Mouse (Mus musculus) liver, embryonic 12.5 days (tissue): Measurements from ENCODE around the gene Syp. TPM values are rescaled to one million over a fixed set of nuclear protein-coding genes. Genes with fewer than 3 reads are reported as not detected.

Source experiments
- ATAC-seq: fragments of 200-750 bp; cut with Nextera tagmentation; 2 replicates; pipeline ENCODE4 v1.8.0; 2017; ENCODE audit warnings: moderate number of reproducible peaks, mild to moderate bottlenecking, moderate library complexity
- H3K27ac ChIP-seq: fragments of 300-500 bp; sonication (generic); 2 replicates; pipeline ENCODE4 v1.5.1; 2016; ENCODE audit warnings: mild to moderate bottlenecking
- H3K27me3 ChIP-seq: fragments of 300-500 bp; sonication (generic); replicated peaks from 2 replicates; pipeline ENCODE4 v1.6.1; 2016; ENCODE audit warnings: mild to moderate bottlenecking, moderate library complexity
- H3K36me3 ChIP-seq: fragments of 300-500 bp; sonication (generic); 2 replicates; pipeline ENCODE4 v1.6.1; 2016; ENCODE audit warnings: mild to moderate bottlenecking, moderate library complexity
- H3K4me1 ChIP-seq: fragments of 300-500 bp; sonication (generic); 2 replicates; pipeline ENCODE4 v1.6.1; 2016
- H3K4me2 ChIP-seq: fragments of 300-500 bp; sonication (generic); 2 replicates; pipeline ENCODE4 v1.6.1; 2016; ENCODE audit warnings: mild to moderate bottlenecking, moderate library complexity
- H3K4me3 ChIP-seq: fragments of 300-500 bp; sonication (generic); 2 replicates; pipeline ENCODE4 v1.5.1; 2016; ENCODE audit warnings: mild to moderate bottlenecking, moderate library complexity
- H3K9ac ChIP-seq: fragments of 300-500 bp; sonication (generic); 2 replicates; pipeline ENCODE4 v1.6.1; 2016; ENCODE audit warnings: mild to moderate bottlenecking, moderate library complexity
- H3K9me3 ChIP-seq: fragments of 300-500 bp; sonication (generic); replicated peaks from 2 replicates; pipeline ENCODE4 v1.6.1; 2016; ENCODE audit warnings: mild to moderate bottlenecking, moderate library complexity
- WGBS: fragments of 180-500 bp; shearing (Covaris S2); methylation state at CpG from one replicate; pipeline ENCODE4 v1.1.7; 2016; ENCODE audit not compliant: insufficient replicate concordance; 5-methylcytosine and 5-hydroxymethylcytosine counted together
- polyA plus RNA-seq: library from polyadenylated mRNA; unstranded; fragments of >200 nt; fragmentation: Nextera tagmentation; extraction: Ambion mirVana; gene quantifications from 2 replicates; pipeline ENCODE4 v1.2.1, GENCODE M21; 2016

Syp gene
- polyA plus RNA-seq = 0.41 and 0.76 TPM in 2 replicates

DNA sequence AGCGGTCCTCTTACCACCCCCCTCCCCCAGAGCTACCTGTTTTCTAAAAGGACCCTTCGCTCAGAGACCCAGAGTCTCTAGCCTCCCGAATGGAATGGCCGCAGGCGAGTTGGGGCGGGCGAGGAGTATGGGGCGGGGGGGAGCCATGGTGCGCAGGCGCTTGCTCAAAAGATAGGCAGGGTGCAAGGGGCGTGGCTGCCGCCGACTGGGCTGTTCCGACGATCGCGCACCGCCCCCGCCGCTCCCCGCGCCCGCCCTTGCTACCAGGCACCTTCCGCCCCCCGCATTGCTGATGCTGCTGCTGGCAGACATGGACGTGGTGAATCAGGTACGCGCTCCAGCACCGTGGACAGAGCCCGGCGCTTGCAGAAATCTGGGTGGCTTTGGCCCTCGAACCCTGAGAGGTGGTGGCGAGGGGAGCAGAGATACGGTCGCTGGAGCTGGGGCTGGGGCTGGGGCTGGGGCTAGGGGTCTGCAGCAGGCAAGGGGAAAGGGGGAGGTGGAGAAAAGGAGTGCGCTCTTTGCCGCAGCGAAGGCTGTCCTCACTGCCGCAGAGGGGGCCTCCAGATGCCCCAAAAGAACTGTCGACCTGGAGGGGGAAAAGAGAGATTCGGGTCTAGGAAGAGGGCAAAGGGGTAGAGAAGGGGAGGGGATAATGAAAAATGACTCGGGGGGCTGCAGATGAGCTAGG, at the start of gene Syp:
Gene Syp, plus strand, starts transcription at position 71 of the 691 bp plus-strand sequence.
- H3K4me3 ChIP-seq = peak within 1 kb of the TSS; percentile 39
- no peaks in the 10 kb centered on the region for H3K36me3 ChIP-seq
- H3K27me3 ChIP-seq = peaks cover 35% of the 10 kb centered on the region
- ATAC-seq = peak; percentile 88
- no peaks in the 10 kb centered on the region for H3K9me3 ChIP-seq
- no peak within 1 kb of the TSS for H3K27ac ChIP-seq
- 0 out of 2 replicates have a peak within 1 kb of the TSS, but pooled peaks have one; percentile 27 for H3K9ac ChIP-seq
- peaks cover 18% of the 10 kb centered on the region for H3K4me1 ChIP-seq
- peak within 1 kb of the TSS; percentile 66 for H3K4me2 ChIP-seq
- 13% methylated on average over 37 of the region's 42 CpGs for WGBS

DNA sequence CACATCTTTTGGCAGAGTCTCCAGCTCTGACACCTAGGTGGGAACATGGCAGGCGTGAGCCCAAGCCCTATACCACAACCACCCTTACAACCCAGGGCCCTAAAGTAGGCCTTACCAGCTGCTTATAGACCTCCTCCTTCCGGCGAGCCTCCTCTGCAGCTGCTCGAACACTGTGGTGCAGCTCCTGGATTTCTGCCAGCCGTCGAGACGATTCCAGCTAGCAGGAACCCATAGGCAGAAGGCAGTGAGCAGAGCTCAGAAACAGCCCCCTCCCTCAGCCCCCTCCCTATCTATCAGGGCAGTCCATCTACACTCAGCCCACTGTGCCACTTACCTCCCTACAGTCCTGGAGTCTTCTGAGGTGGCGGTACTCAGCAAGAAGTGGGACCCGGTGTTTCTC, 42.9 kb upstream of the Syp start:
- Histone ChIP-seq H3K36me3 (peaks cover 85% of the 10 kb centered on the region), H3K4me2 (no peak overlapping the region), H3K9me3 (no peaks in the 10 kb centered on the region), H3K27me3 (no peaks in the 10 kb centered on the region), H3K4me3 (no peak overlapping the region), H3K4me1 (no peaks in the 10 kb centered on the region), H3K9ac (no peak overlapping the region), H3K27ac (no peak overlapping the region)
- 89% methylated on average over 9 of the region's 9 CpGs for WGBS
- no peak for ATAC-seq

DNA sequence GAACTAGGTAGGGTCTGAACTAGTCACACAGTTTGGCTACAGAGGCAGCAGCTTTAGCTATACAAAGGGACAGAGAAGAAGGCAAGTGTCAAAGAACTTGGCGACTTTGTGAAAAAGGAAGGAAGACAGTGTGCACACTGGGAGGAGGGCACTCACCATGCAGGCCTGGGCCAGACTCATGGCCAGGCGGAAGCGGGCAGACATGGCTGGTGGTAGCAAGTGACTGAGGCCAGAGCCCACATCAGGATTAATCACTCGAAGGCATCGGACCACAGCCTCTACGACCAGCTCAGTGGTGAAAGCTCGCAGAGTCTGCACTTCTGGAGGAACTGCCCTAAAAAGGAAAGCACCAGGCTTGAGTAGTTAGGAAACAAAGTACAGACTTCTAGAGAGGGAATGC, 34.3 kb upstream of the Syp start:
- H3K36me3 ChIP-seq = peaks cover 19% of the 10 kb centered on the region
- no peak overlapping the region for H3K9ac ChIP-seq
- H3K4me3 ChIP-seq = peak overlapping the region; percentile 59; the same call in 1 of the 2 replicates

DNA sequence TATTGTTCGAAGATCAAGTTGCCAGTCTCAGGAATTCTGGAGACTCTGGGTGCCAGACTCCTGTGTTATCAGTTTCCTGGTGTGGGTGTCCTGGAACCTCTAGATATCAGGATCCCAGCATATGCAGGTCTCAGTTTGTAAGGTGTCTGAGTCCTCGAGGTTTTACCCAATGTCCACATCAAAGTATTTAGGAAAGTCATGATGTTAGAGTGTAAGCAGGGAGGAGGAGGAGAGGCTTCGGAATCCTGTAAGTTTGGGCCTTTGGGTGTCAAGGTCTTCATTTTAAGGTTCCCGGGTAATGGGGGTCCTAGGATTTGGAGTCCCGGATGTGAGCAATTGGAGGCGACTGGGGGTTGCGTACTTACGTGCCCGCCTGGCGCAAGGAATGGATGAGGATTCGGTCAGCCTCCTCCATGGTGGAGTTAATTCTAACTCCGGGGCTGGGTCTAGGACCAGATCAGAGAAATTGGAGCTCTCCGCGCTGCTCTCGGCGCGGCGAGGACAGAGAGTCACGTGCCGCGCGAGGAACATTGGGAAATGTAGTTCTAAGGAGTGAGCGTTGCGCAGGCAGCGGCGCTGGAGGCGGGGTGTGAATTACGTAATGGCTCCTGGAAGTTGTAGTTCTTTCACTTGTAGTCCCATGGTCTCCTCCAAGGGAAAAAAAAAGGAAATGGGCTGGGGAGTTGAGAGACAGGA, 33.2 kb upstream of the Syp start, which contains the start of gene Ccdc22:
Gene Ccdc22, minus strand, starts transcription at position 639 of the 696 bp plus-strand sequence.
- Histone ChIP-seq H3K9ac (peak within 1 kb of the TSS; percentile 65), H3K36me3 (peaks cover 11% of the 10 kb centered on the region; the same call in 1 of the 2 replicates), H3K9me3 (no peaks in the 10 kb centered on the region), H3K27ac (no peak within 1 kb of the TSS), H3K4me2 (peak within 1 kb of the TSS; percentile 72), H3K4me3 (peak within 1 kb of the TSS; percentile 59), H3K27me3 (peaks cover 21% of the 10 kb centered on the region), H3K4me1 (peaks cover 11% of the 10 kb centered on the region)
- 9% methylated on average over 28 of the region's 28 CpGs for WGBS
- peak; percentile 93 for ATAC-seq

More for the DNA sequence above, 34.3 kb upstream of the Syp start:
- H3K27me3 ChIP-seq = peaks cover 16% of the 10 kb centered on the region
- H3K27ac ChIP-seq = no peak overlapping the region
- H3K4me2 ChIP-seq = peak overlapping the region; percentile 72
- H3K4me1 ChIP-seq = peaks cover 11% of the 10 kb centered on the region
- WGBS = 71% methylated on average over 7 of the region's 7 CpGs
- no peaks in the 10 kb centered on the region for H3K9me3 ChIP-seq
- ATAC-seq = no peak

DNA sequence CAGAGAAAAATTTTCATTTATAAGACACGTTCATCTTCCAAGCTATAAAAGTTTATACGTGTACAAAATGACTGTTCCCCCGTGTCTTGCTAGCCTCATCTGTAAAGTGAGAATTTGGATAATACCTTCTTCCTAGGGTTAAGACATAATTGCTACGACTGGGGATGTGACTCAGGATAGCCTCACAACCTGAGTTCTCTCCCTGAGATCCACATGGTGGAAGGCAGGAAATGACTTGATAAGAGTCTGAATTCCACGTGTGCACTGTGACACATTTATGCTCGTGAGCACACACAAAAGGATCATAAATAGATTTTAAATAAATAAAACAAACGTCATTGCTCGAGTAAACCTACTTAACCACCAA, 32.7 kb upstream of the Syp start:
- H3K4me1 ChIP-seq = peaks cover 11% of the 10 kb centered on the region
- H3K9ac ChIP-seq = no peak overlapping the region
- peaks cover 7% of the 10 kb centered on the region; the same call in 1 of the 2 replicates for H3K36me3 ChIP-seq
- H3K27ac ChIP-seq = no peak overlapping the region
- 32% methylated on average over 8 of the region's 8 CpGs for WGBS
- no peak overlapping the region; the same call in 1 of the 2 replicates for H3K4me3 ChIP-seq
- H3K4me2 ChIP-seq = peak overlapping the region; percentile 72
- H3K27me3 ChIP-seq = peaks cover 26% of the 10 kb centered on the region
- peak; percentile 17; the same call in 1 of the 2 replicates for ATAC-seq
- no peaks in the 10 kb centered on the region for H3K9me3 ChIP-seq

DNA sequence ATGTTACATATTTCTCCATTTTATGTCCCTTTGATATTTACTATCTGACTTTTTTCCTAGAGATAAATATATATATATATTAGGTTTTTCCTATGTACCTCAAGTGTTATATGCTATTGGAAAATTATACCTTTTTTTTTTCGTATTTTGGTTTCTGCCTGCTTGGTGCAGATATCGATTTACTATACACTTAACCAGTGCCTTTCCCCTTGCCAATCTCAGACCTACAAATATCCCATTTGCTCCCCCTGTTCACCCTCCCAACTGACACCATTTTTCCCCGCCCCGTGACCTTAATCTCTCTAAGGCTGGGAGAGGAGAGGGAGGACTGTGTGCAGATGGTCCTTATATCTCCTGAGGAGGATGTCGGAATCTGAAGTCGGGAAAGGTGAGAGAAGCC, 31.5 kb upstream of the Syp start, which contains the start of gene Cacna1f:
Gene Cacna1f, plus strand, starts transcription at position 301 of the 400 bp plus-strand sequence.
- Histone ChIP-seq H3K36me3 (peaks cover 6% of the 10 kb centered on the region; the same call in 1 of the 2 replicates), H3K27ac (no peak within 1 kb of the TSS), H3K4me2 (peak within 1 kb of the TSS; percentile 72; the same call in 1 of the 2 replicates), H3K9me3 (no peaks in the 10 kb centered on the region), H3K27me3 (peaks cover 39% of the 10 kb centered on the region), H3K9ac (no peak within 1 kb of the TSS), H3K4me3 (no peak within 1 kb of the TSS), H3K4me1 (peaks cover 11% of the 10 kb centered on the region)
- 56% methylated on average over 6 of the region's 6 CpGs for WGBS
- ATAC-seq = no peak

DNA sequence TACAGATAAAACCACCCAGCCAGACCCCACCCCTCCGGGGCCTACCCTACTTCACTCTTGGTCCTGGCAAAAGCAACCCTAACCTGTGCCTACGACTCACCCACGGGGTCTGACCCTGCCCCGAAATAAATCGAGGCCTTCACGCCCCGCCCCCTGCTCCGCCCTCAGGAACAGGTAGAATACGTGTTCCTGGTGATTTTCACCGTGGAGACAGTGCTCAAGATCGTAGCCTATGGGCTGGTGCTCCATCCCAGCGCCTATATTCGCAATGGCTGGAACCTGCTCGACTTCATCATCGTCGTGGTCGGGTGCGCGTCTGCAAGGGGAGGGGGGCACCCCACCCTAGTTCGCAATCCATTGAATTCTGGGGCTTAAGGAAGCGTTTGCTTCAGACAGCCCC, 28.2 kb upstream of the Syp start:
- 11% methylated on average over 20 of the region's 21 CpGs for WGBS
- Histone ChIP-seq H3K27me3 (peaks cover 40% of the 10 kb centered on the region), H3K36me3 (no peaks in the 10 kb centered on the region), H3K9ac (no peak overlapping the region), H3K27ac (no peak overlapping the region), H3K4me2 (peak overlapping the region; percentile 51), H3K9me3 (no peaks in the 10 kb centered on the region), H3K4me1 (no peaks in the 10 kb centered on the region), H3K4me3 (peak overlapping the region; percentile 21; the same call in 1 of the 2 replicates)
- ATAC-seq = no peak

DNA sequence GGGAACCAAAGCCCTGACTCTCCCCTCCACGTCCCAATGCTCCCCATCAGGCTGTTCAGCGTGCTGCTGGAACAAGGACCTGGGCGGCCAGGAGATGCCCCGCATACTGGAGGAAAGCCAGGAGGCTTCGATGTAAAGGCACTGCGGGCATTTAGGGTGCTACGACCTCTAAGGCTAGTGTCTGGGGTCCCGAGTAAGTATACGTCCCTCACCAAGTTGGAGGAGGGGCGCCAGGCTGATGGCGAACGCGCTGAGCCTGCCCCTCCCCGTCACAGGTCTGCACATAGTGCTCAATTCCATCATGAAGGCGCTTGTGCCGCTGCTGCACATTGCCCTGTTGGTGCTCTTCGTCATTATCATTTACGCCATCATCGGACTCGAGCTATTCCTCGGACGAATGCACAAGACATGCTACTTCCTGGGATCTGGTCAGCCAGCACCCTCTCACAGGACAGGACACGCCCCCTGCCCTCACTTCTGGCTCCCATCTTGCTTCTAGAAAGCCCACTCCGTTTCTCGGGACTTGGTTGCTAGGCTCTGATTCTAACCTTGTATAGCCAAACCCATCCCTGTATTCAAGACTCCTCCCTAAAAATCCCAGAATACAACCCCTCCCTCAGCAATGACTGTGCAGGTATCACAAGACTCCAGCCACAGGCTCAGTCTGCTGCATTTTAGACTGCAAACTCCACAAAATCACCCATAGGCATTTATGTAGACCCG, 27.6 kb upstream of the Syp start:
- Histone ChIP-seq H3K4me3 (peak overlapping the region; percentile 21; the same call in 1 of the 2 replicates), H3K27ac (no peak overlapping the region), H3K4me2 (peak overlapping the region; percentile 51), H3K4me1 (no peaks in the 10 kb centered on the region), H3K9ac (no peak overlapping the region), H3K36me3 (no peaks in the 10 kb centered on the region), H3K9me3 (no peaks in the 10 kb centered on the region), H3K27me3 (peaks cover 40% of the 10 kb centered on the region)
- WGBS = 24% methylated on average over 26 of the region's 26 CpGs
- no peak for ATAC-seq

DNA sequence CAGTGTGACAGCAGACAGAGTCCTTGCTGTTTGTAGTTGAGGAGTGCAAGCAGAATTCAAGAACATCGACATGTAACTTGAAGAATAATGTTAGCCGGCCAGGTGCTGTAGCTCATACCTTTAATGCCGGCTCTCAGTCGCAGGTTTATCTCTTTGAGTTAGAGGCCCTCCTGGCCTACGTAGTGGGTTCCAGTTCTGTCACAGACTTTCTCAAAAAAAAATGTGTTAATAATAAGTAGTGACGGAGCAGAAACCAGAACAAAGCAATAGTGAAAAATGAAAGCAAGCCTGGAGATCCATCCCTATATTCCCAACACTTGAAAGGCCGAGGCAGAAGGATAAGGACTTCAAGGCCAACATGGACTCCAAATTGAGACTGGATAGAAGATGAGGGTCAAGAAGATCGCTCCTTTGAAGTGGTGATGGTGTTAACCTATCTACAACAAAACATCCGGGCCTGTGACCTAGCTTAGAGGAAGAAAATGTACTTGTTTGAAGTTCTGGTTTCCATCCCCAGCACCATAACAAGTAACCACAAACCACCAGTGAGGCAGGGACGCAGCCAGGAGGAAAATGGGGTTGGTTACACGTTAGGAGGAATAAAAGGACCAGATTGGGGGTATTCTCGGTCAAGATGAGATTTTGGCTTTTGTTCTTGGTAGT, 20.3 kb upstream of the Syp start:
- Histone ChIP-seq H3K4me2 (no peak overlapping the region), H3K27me3 (no peaks in the 10 kb centered on the region), H3K36me3 (no peaks in the 10 kb centered on the region), H3K4me3 (no peak overlapping the region), H3K27ac (no peak overlapping the region), H3K4me1 (no peaks in the 10 kb centered on the region), H3K9ac (no peak overlapping the region), H3K9me3 (no peaks in the 10 kb centered on the region)
- ATAC-seq = no peak
- WGBS = 62% methylated on average over 12 of the region's 12 CpGs

DNA sequence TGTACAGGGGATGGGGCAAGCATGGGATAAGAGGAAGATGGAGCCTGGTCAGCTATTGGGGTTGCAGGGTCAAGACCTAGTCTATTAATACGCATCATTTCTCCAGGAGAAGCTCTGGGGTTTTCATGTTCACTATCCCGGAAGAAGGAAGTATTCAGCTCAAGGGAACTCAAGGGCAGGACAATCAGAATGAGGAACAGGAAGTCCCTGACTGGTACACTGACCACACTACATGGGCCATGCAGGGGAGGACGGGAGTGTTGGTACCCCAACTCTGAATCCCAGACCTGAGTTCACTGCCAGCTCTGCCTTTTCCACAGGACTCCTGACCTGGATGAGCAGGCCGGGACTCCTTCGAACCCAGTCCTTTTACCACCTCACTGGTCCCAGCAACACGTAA, 5.7 kb upstream of the Syp start:
- ATAC-seq = no peak
- Histone ChIP-seq H3K27ac (no peak overlapping the region), H3K4me2 (no peak overlapping the region), H3K9ac (no peak overlapping the region), H3K4me3 (no peak overlapping the region), H3K4me1 (no peaks in the 10 kb centered on the region), H3K9me3 (no peaks in the 10 kb centered on the region), H3K36me3 (no peaks in the 10 kb centered on the region), H3K27me3 (no peaks in the 10 kb centered on the region; the same call in 1 of the 2 replicates)
- WGBS = 53% methylated on average over 6 of the region's 6 CpGs

DNA sequence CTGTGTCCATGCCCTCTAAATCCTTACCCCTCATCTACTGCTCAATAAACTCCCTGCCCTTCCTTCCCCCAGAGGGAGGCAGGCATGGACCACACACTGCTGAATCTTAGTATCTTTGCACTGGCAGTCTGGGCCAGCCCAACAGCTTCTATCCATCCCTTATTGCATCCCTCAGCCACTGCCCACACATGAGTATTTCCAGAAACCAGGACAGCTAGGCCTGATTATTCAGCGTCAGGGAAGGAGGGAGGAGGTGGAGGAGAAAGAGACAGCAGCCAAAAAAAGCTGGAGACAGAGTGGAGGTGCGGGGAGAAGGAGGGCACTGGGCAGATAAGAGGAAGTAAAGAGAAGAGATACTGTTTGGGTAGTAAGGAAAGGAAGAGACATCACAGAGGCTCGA, 3.2 kb upstream of the Syp start:
- 24% methylated on average over 3 of the region's 3 CpGs for WGBS
- no peaks in the 10 kb centered on the region for H3K36me3 ChIP-seq
- no peak overlapping the region for H3K9ac ChIP-seq
- H3K27me3 ChIP-seq = peaks cover 15% of the 10 kb centered on the region
- peaks cover 9% of the 10 kb centered on the region for H3K4me1 ChIP-seq
- no peak for ATAC-seq
- H3K27ac ChIP-seq = no peak overlapping the region
- H3K4me2 ChIP-seq = no peak overlapping the region
- H3K9me3 ChIP-seq = no peaks in the 10 kb centered on the region
- no peak overlapping the region for H3K4me3 ChIP-seq
